ENCODE assay signal across 10 mouse cellular contexts in the genomic region with DNA sequence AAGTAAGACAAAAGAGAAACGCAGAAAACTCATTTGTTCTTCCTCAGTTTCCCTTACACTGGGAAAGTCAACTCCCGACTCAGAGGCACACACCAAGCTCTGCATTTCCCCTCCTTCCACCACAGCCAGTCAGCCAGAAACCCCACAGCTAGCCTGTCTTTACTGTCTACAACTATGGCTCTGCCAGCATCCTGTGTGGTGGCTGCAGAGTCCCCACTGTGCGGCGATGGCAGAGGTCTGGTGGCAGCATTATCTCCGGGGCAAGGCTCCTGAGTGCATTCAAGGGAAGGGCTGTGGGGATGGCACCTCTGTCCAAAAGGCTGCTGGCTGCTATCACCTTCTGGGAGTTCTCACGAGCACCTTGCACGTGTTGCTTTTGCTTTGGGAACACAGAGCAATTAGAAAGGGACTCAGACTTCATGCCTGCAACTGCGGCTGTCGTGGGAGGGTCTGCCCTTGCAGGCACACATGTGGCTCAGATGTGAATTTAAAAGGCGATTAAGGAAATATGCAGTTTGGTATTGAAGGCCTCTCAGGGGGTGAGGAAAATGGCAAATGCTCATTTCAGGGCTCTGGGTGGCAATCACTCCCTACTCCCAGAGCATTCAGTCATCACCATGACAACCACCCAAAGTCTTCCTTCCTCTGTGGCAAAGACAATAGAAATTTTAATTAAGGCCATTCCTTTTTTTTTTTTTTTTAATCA.
DNase-seq lines count a peak whose midpoint lies in the region; ATAC-seq and TF ChIP-seq lines count a peak whose summit lies in the region.
"Had no signal": no experiment of that assay in that cellular context is flagged by ENCODE, and none has a peak within 500 bp of the region (broad histone marks: within the 10 kb centered on the region; RNA-seq: fewer than 3 reads in every experiment).

No protein-coding gene starts in this region.

- peak overlapping the region; percentile 51; the same call in 1 of the 2 replicates for H3K27ac ChIP-seq in embryonic facial prominence, embryonic 13.5 days
- peak overlapping the region; percentile 47 for H3K27ac ChIP-seq in hindbrain, embryonic 11.5 days (ENCODE audit: low read depth, low read length)
- peak overlapping the region; percentile 69 for H3K27ac ChIP-seq in midbrain, embryonic 10.5 days (replicated peaks)

- no peak for TF ChIP-seq POLR2A in brain, embryonic 14.5 days (IDR thresholded peaks at IDR 0.05; ENCODE audit: borderline replicate concordance, extremely low read depth, insufficient read depth, insufficient read length, poor library complexity, severe bottlenecking)

- no peak overlapping the region for H3K9ac ChIP-seq in embryonic facial prominence, embryonic 13.5 days
- H3K9ac ChIP-seq in hindbrain, embryonic 11.5 days (ENCODE audit: low read depth, low read length), result no peak overlapping the region
- H3K9ac ChIP-seq: lung, embryonic 14.5 days had no signal

- WGBS in embryonic facial prominence, embryonic 13.5 days, result 21% methylated on average over 10 of the region's 10 CpGs
- WGBS in hindbrain, embryonic 11.5 days, result 19% methylated on average over 10 of the region's 10 CpGs
- 21% methylated on average over 10 of the region's 10 CpGs for WGBS in midbrain, embryonic 10.5 days

- H3K27me3 ChIP-seq in embryonic facial prominence, embryonic 13.5 days, result no peaks in the 10 kb centered on the region; the same call in 1 of the 2 replicates
- no peaks in the 10 kb centered on the region for H3K27me3 ChIP-seq in hindbrain, embryonic 11.5 days (ENCODE audit: control insufficient read depth, insufficient read depth, low read length)
- H3K27me3 ChIP-seq in midbrain, embryonic 10.5 days (ENCODE audit: low read depth, poor library complexity, severe bottlenecking), result no peaks in the 10 kb centered on the region

- TF ChIP-seq CTCF in brain, embryonic 14.5 days (IDR thresholded peaks at IDR 0.05; ENCODE audit: borderline replicate concordance, extremely low read depth, insufficient read depth, insufficient read length), result no peak

- peak; percentile 79 for DNase-seq in brain, embryonic 14.5 days (ENCODE audit: low read depth)
- no peak for DNase-seq in hindbrain, embryonic 11.5 days (ENCODE audit: low spot score)
- DNase-seq in midbrain, embryonic 10.5 days (ENCODE audit: low spot score), result no peak
- DNase-seq in testis, postnatal 10 days (ENCODE audit: low spot score), result no peak
- DNase-seq in kidney, postnatal 25 days, result no peak
- no peak for DNase-seq in urinary bladder, postnatal 36 days (ENCODE audit: low spot score in 2 of 2)
- DNase-seq: cerebellum, adult 8-10 months; kidney, postnatal 36 days; lung, embryonic 14.5 days had no signal

- ATAC-seq in embryonic facial prominence, embryonic 13.5 days (ENCODE audit: insufficient number of reproducible peaks, insufficient read depth, low FRiP score, low TSS enrichment, low read depth), result no peak
- peak; percentile 52; the same call in 1 of the 2 replicates for ATAC-seq in hindbrain, embryonic 11.5 days (ENCODE audit: low FRiP score)

- H3K4me3 ChIP-seq in embryonic facial prominence, embryonic 13.5 days, result no peak overlapping the region
- H3K4me3 ChIP-seq in hindbrain, embryonic 11.5 days (ENCODE audit: low read depth, low read length), result no peak overlapping the region
- peak overlapping the region; percentile 21; the same call in 1 of the 2 replicates for H3K4me3 ChIP-seq in midbrain, embryonic 10.5 days

- no peaks in the 10 kb centered on the region for H3K9me3 ChIP-seq in embryonic facial prominence, embryonic 13.5 days
- H3K9me3 ChIP-seq in hindbrain, embryonic 11.5 days (ENCODE audit: control insufficient read depth, low read length), result no peaks in the 10 kb centered on the region
- no peaks in the 10 kb centered on the region for H3K9me3 ChIP-seq in midbrain, embryonic 10.5 days (replicated peaks)

- H3K36me3 ChIP-seq in embryonic facial prominence, embryonic 13.5 days, result no peaks in the 10 kb centered on the region
- H3K36me3 ChIP-seq in hindbrain, embryonic 11.5 days (ENCODE audit: control insufficient read depth, insufficient read depth, low read length), result no peaks in the 10 kb centered on the region
- H3K36me3 ChIP-seq in midbrain, embryonic 10.5 days, result no peaks in the 10 kb centered on the region

- H3K4me1 ChIP-seq in embryonic facial prominence, embryonic 13.5 days, result peaks cover 29% of the 10 kb centered on the region
- peaks cover 13% of the 10 kb centered on the region for H3K4me1 ChIP-seq in hindbrain, embryonic 11.5 days (replicated peaks; ENCODE audit: control insufficient read depth, insufficient read depth, low read length)
- peaks cover 48% of the 10 kb centered on the region for H3K4me1 ChIP-seq in midbrain, embryonic 10.5 days

- peak overlapping the region; percentile 28 for H3K4me2 ChIP-seq in embryonic facial prominence, embryonic 13.5 days
- H3K4me2 ChIP-seq in hindbrain, embryonic 11.5 days (replicated peaks; ENCODE audit: low read depth, low read length), result no peak overlapping the region
- H3K4me2 ChIP-seq: lung, embryonic 14.5 days had no signal
